Mouse (Mus musculus): ENCODE measurements around the gene Zcchc8. TPM values are rescaled to one million over a fixed set of nuclear protein-coding genes. Genes with fewer than 3 reads are reported as not detected.

The Zcchc8 gene
- total RNA-seq, 2 experiments from 2014 or later = 39.7 to 54.2 TPM

Other genes with a start within 250 kb of the Zcchc8 start
- not detected for gene Lrrc43, start 231.8 kb downstream of the Zcchc8 start, total RNA-seq (2021)
- not detected for gene Il31, start 231.6 kb downstream of the Zcchc8 start, total RNA-seq (2021)
- gene B3gnt4, start 210.6 kb downstream of the Zcchc8 start, total RNA-seq (2021) = under 1 TPM; 0.27 to 0.30 TPM
- 10 to 100 TPM; 66.7 to 85.1 TPM for gene Diablo, start 196.9 kb downstream of the Zcchc8 start, total RNA-seq (2021)
- gene Gm49027, start 195.6 kb downstream of the Zcchc8 start, total RNA-seq (2021) = 10 to 100 TPM in 1 of 2 experiments, 1 to 10 TPM in 1; 8.9 to 19.0 TPM
- gene Vps33a, start 148.1 kb downstream of the Zcchc8 start, total RNA-seq (2021) = 10 to 100 TPM; 44.6 to 55.9 TPM
- gene Clip1, start 36.5 kb downstream of the Zcchc8 start, total RNA-seq (2021) = 10 to 100 TPM; 45.8 to 60.2 TPM
- gene Rsrc2, start 28.3 kb upstream of the Zcchc8 start, total RNA-seq (2021) = 10 to 100 TPM; 63.7 to 76.4 TPM
- 10 to 100 TPM in 1 of 2 experiments, 1 to 10 TPM in 1; 8.0 to 12.9 TPM for gene Kntc1, start 28.6 kb upstream of the Zcchc8 start, total RNA-seq (2021)
- gene Hcar2, start 144.4 kb upstream of the Zcchc8 start, total RNA-seq (2021) = 1 to 10 TPM; 1.4 to 2.3 TPM
- 10 to 100 TPM in 1 of 2 experiments, 1 to 10 TPM in 1; 8.1 to 17.5 TPM for gene Hcar1, start 158.9 kb upstream of the Zcchc8 start, total RNA-seq (2021)
- 10 to 100 TPM; 68.0 to 74.5 TPM for gene Denr, start 186.1 kb upstream of the Zcchc8 start, total RNA-seq (2021)
- not detected for gene Gm43518, start 206.3 kb upstream of the Zcchc8 start, total RNA-seq (2021)
- gene Ccdc62, start 209.6 kb upstream of the Zcchc8 start, total RNA-seq (2021) = 1 to 10 TPM; 3.2 to 7.6 TPM